In genomic region chr1:120161502-120161901, GRCm38 (mm10) we compare ENCODE assay signal across 22 mouse cellular contexts. TPM values are rescaled to one million over a fixed set of nuclear protein-coding genes. Genes with fewer than 3 reads are reported as not detected.
DNase-seq lines count a peak whose midpoint lies in the region; ATAC-seq and TF ChIP-seq lines count a peak whose summit lies in the region.
"Had no signal": no experiment of that assay in that cellular context is flagged by ENCODE, and none has a peak within 500 bp of the region (broad histone marks: within the 10 kb centered on the region; RNA-seq: fewer than 3 reads in every experiment).

No protein-coding gene starts in this region.

- no peak overlapping the region for H3K4me2 ChIP-seq in liver, embryonic 12.5 days
- H3K4me2 ChIP-seq in intestine, embryonic 16.5 days (ENCODE audit: low read depth, low read length): no peak overlapping the region
- H3K4me2 ChIP-seq in stomach, postnatal 0 days (replicated peaks; ENCODE audit: low read depth): no peak overlapping the region
- H3K4me2 ChIP-seq: embryonic facial prominence, embryonic 13.5 days; embryonic facial prominence, embryonic 15.5 days; forebrain, embryonic 12.5 days had no signal

- no peak for ATAC-seq in liver, embryonic 12.5 days
- peak; percentile 55; the same call in 1 of the 2 replicates for ATAC-seq in intestine, embryonic 16.5 days
- ATAC-seq in stomach, postnatal 0 days (ENCODE audit: low FRiP score, low TSS enrichment): peak; percentile 80
- ATAC-seq: forebrain, embryonic 14.5 days; forebrain, embryonic 16.5 days had no signal

- no peak overlapping the region for H3K27ac ChIP-seq in liver, adult 2 months (replicated peaks; ENCODE audit: insufficient read depth, low read depth, low read length)
- no peak overlapping the region for H3K27ac ChIP-seq in liver, embryonic 12.5 days
- H3K27ac ChIP-seq in intestine, embryonic 16.5 days (ENCODE audit: low read length): no peak overlapping the region
- no peak overlapping the region for H3K27ac ChIP-seq in stomach, postnatal 0 days (replicated peaks)
- H3K27ac ChIP-seq: embryonic facial prominence, embryonic 13.5 days; embryonic facial prominence, embryonic 15.5 days; forebrain, embryonic 10.5 days; forebrain, embryonic 12.5 days had no signal

- no peak overlapping the region for H3K9ac ChIP-seq in liver, adult 2 months (ENCODE audit: low read depth, low read length)
- H3K9ac ChIP-seq in liver, embryonic 12.5 days: no peak overlapping the region
- H3K9ac ChIP-seq in intestine, embryonic 16.5 days (ENCODE audit: low read depth, low read length): no peak overlapping the region
- H3K9ac ChIP-seq in stomach, postnatal 0 days (ENCODE audit: low read length): no peak overlapping the region
- H3K9ac ChIP-seq: embryonic facial prominence, embryonic 13.5 days; embryonic facial prominence, embryonic 15.5 days; forebrain, embryonic 12.5 days had no signal

- no peaks in the 10 kb centered on the region for H3K79me2 ChIP-seq in liver, adult 2 months (ENCODE audit: control insufficient read depth, insufficient read depth, low read length)

- no peaks in the 10 kb centered on the region for H3K27me3 ChIP-seq in liver, adult 2 months (ENCODE audit: control insufficient read depth, insufficient read depth, low read length)
- H3K27me3 ChIP-seq in liver, embryonic 12.5 days (replicated peaks): no peaks in the 10 kb centered on the region
- H3K27me3 ChIP-seq in intestine, embryonic 16.5 days (replicated peaks; ENCODE audit: control insufficient read depth, insufficient read depth, low read length): no peaks in the 10 kb centered on the region
- H3K27me3 ChIP-seq in stomach, postnatal 0 days (ENCODE audit: control insufficient read depth, insufficient read depth, low read length): no peaks in the 10 kb centered on the region
- H3K27me3 ChIP-seq: embryonic facial prominence, embryonic 13.5 days; embryonic facial prominence, embryonic 15.5 days; forebrain, embryonic 12.5 days had no signal

- 79% methylated on average over 5 of the region's 5 CpGs for WGBS in liver, adult 2 months
- WGBS in liver, embryonic 12.5 days (ENCODE audit: insufficient replicate concordance): 77% methylated on average over 5 of the region's 5 CpGs
- WGBS in intestine, embryonic 16.5 days: 82% methylated on average over 5 of the region's 5 CpGs
- 83% methylated on average over 5 of the region's 5 CpGs for WGBS in stomach, postnatal 0 days

- TF ChIP-seq CTCF in liver, adult 2 months (IDR thresholded peaks at IDR 0.05; ENCODE audit: low read depth, low read length): no peak
- no peak for TF ChIP-seq CTCF in stomach, postnatal 0 days (IDR thresholded peaks at IDR 0.05; ENCODE audit: low read depth)

- no peaks in the 10 kb centered on the region for H3K36me3 ChIP-seq in liver, adult 2 months (ENCODE audit: control insufficient read depth, insufficient read depth, low read length)
- H3K36me3 ChIP-seq in liver, embryonic 12.5 days: no peaks in the 10 kb centered on the region
- no peaks in the 10 kb centered on the region for H3K36me3 ChIP-seq in intestine, embryonic 16.5 days (ENCODE audit: control insufficient read depth, insufficient read depth, low read length)
- no peaks in the 10 kb centered on the region for H3K36me3 ChIP-seq in stomach, postnatal 0 days (ENCODE audit: control insufficient read depth, insufficient read depth, low read length)
- H3K36me3 ChIP-seq: embryonic facial prominence, embryonic 13.5 days; embryonic facial prominence, embryonic 15.5 days; forebrain, embryonic 10.5 days; forebrain, embryonic 12.5 days had no signal

- no peak for TF ChIP-seq EP300 in stomach, postnatal 0 days (optimal IDR thresholded peaks at IDR 0.05)

- no peak for TF ChIP-seq POLR2A in liver, adult 2 months (IDR thresholded peaks at IDR 0.05; ENCODE audit: extremely low read depth, insufficient read depth, low read length)

- H3K4me3 ChIP-seq in liver, adult 2 months (ENCODE audit: insufficient read depth, low read depth, low read length): no peak overlapping the region
- H3K4me3 ChIP-seq in liver, embryonic 12.5 days: no peak overlapping the region
- no peak overlapping the region for H3K4me3 ChIP-seq in intestine, embryonic 16.5 days (ENCODE audit: low read length)
- H3K4me3 ChIP-seq in stomach, postnatal 0 days (ENCODE audit: low read depth, low read length): no peak overlapping the region
- H3K4me3 ChIP-seq: embryonic facial prominence, embryonic 13.5 days; embryonic facial prominence, embryonic 15.5 days; erythroblast, embryonic 14.5 days; forebrain, embryonic 10.5 days; forebrain, embryonic 12.5 days had no signal

- DNase-seq in liver, adult 2 months (ENCODE audit: extremely low read depth, low read depth, low spot score): peak; percentile 34
- DNase-seq in stomach, postnatal 0 days (ENCODE audit: low spot score): no peak
- DNase-seq in layer of hippocampus, adult 9-10 months (ENCODE audit: low spot score): no peak
- no peak for DNase-seq in embryo, embryonic 10 days (ENCODE audit: low spot score)
- DNase-seq: adrenal gland, adult 2 months; adrenal gland, postnatal 10 days; adrenal gland, postnatal 25 days; cerebellum, adult 11 months; cerebellum, adult 18-20 months; cerebellum, adult 8-10 months; cerebellum, adult 9-11 months; cerebellum, postnatal 14 days; cerebellum, postnatal 36 days had no signal

- H3K4me1 ChIP-seq in liver, adult 2 months (ENCODE audit: control insufficient read depth, insufficient read depth, low read length): no peaks in the 10 kb centered on the region
- H3K4me1 ChIP-seq in liver, embryonic 12.5 days: no peaks in the 10 kb centered on the region
- H3K4me1 ChIP-seq in intestine, embryonic 16.5 days (ENCODE audit: control insufficient read depth, insufficient read depth, low read length): no peaks in the 10 kb centered on the region
- H3K4me1 ChIP-seq in stomach, postnatal 0 days (replicated peaks; ENCODE audit: control insufficient read depth, insufficient read depth): no peaks in the 10 kb centered on the region
- H3K4me1 ChIP-seq: embryonic facial prominence, embryonic 15.5 days; forebrain, embryonic 12.5 days had no signal

- H3K9me3 ChIP-seq in liver, embryonic 12.5 days (replicated peaks): no peaks in the 10 kb centered on the region
- H3K9me3 ChIP-seq in intestine, embryonic 16.5 days (ENCODE audit: control insufficient read depth, low read length): no peaks in the 10 kb centered on the region
- no peaks in the 10 kb centered on the region for H3K9me3 ChIP-seq in stomach, postnatal 0 days (ENCODE audit: control insufficient read depth, low read length)
- H3K9me3 ChIP-seq: embryonic facial prominence, embryonic 15.5 days; forebrain, embryonic 10.5 days; forebrain, embryonic 12.5 days had no signal

RNA-seq across cellular contexts. Expression of gene 3110009E18Rik, which starts 40.5 kb away (rescaled TPM):
- 1.3 and 1.4 TPM in 2 replicates for total RNA-seq in liver, adult 2 months (2014; rRNA removed)
- polyA plus RNA-seq in liver, adult 2 months (2012; rRNA removed): 0.61 and 0.65 TPM in 2 replicates
- polyA plus RNA-seq in liver, embryonic 12.5 days (2016; fragmentation: Nextera tagmentation; extraction: Ambion mirVana): 12.8 and 14.3 TPM in 2 replicates
- polyA plus RNA-seq in intestine, embryonic 16.5 days (2015; fragmentation: Nextera tagmentation; extraction: Ambion mirVana): 13.2 and 14.6 TPM in 2 replicates
- polyA plus RNA-seq in stomach, postnatal 0 days (2015; fragmentation: Nextera tagmentation; extraction: Ambion mirVana): 10.1 and 11.9 TPM in 2 replicates
- polyA plus RNA-seq: erythroblast, embryonic 14.5 days had no signal

RNA-seq across cellular contexts. Expression of gene Dbi, which starts 40.6 kb away (rescaled TPM):
- 1,543 and 1,850 TPM in 2 replicates for total RNA-seq in liver, adult 2 months (2014; rRNA removed)
- 1,631 and 1,632 TPM in 2 replicates for polyA plus RNA-seq in liver, adult 2 months (2012; rRNA removed)
- 470 and 475 TPM in 2 replicates for polyA plus RNA-seq in liver, embryonic 12.5 days (2016; fragmentation: Nextera tagmentation; extraction: Ambion mirVana)
- polyA plus RNA-seq in intestine, embryonic 16.5 days (2015; fragmentation: Nextera tagmentation; extraction: Ambion mirVana): 1,842 and 2,069 TPM in 2 replicates
- 1,663 and 1,741 TPM in 2 replicates for polyA plus RNA-seq in stomach, postnatal 0 days (2015; fragmentation: Nextera tagmentation; extraction: Ambion mirVana)
